Mouse (Mus musculus): ENCODE measurements at regions not wholly inside any gene's neighbourhood (a gene's known extent, or its start where the extent isn't known, plus 50 kb on each side); places are given as distances from the start of the nearest gene placed in this dataset.
"Not testable (repeated sequence)": the region's sequence is repeated elsewhere in the genome, so short reads cannot be mapped to it uniquely, and the experiment has no call there.

- DNase-seq (ENCODE audit: low read depth), result no peak
Measured at GRCm38 (mm10) chr8:112427721-112428389, 142.0 kb upstream of the Cntnap4 start.

GRCm38 (mm10) chr8:112411968-112412367 lies 157.9 kb upstream of the Cntnap4 start:
- DNase-seq (ENCODE audit: low read depth), result no peak

GRCm38 (mm10) chr8:112411213-112411612 lies 158.6 kb upstream of the Cntnap4 start:
- DNase-seq (ENCODE audit: low read depth), result no peak

- DNase-seq (ENCODE audit: low read depth), result no peak
Measured at GRCm38 (mm10) chr8:112408211-112408735, 161.6 kb upstream of the Cntnap4 start.

GRCm38 (mm10) chr8:112404087-112404486 lies 165.8 kb upstream of the Cntnap4 start:
- DNase-seq (ENCODE audit: low read depth), result no peak

GRCm38 (mm10) chr8:112397438-112397837 lies 172.4 kb upstream of the Cntnap4 start:
- no peak for DNase-seq (ENCODE audit: low read depth)

GRCm38 (mm10) chr8:112390108-112390507 lies 179.7 kb upstream of the Cntnap4 start:
- no peak for DNase-seq (ENCODE audit: low read depth)

- DNase-seq (ENCODE audit: low read depth), result no peak
Measured at GRCm38 (mm10) chr8:112348323-112348722, 221.5 kb upstream of the Cntnap4 start.

GRCm38 (mm10) chr8:112333171-112333570 lies 236.7 kb upstream of the Cntnap4 start:
- no peak for DNase-seq (ENCODE audit: low read depth)

GRCm38 (mm10) chr8:112332021-112332420 lies 237.8 kb upstream of the Cntnap4 start:
- DNase-seq (ENCODE audit: low read depth), result no peak

- no peak for DNase-seq (ENCODE audit: low read depth)
Measured at GRCm38 (mm10) chr8:112309816-112310215, 260.0 kb upstream of the Cntnap4 start.

GRCm38 (mm10) chr8:112308354-112308753 lies 261.5 kb upstream of the Cntnap4 start:
- DNase-seq (ENCODE audit: low read depth), result no peak

- no peak for DNase-seq (ENCODE audit: low read depth)
Measured at GRCm38 (mm10) chr8:112297021-112297420, 272.8 kb upstream of the Cntnap4 start.

GRCm38 (mm10) chr8:112283316-112283715 lies 268.5 kb upstream of the Gm6793 start:
- DNase-seq (ENCODE audit: low read depth), result no peak

GRCm38 (mm10) chr8:112269598-112269997 lies 254.8 kb upstream of the Gm6793 start:
- DNase-seq (ENCODE audit: low read depth), result no peak

GRCm38 (mm10) chr8:112269214-112269566 lies 254.4 kb upstream of the Gm6793 start:
- no peak for DNase-seq (ENCODE audit: low read depth)

GRCm38 (mm10) chr8:112268544-112269213 lies 253.8 kb upstream of the Gm6793 start:
- DNase-seq (ENCODE audit: low read depth), result no peak

- DNase-seq (ENCODE audit: low read depth), result no peak
Measured at GRCm38 (mm10) chr8:112257922-112258475, 243.2 kb upstream of the Gm6793 start.

- no peak for DNase-seq (ENCODE audit: low read depth)
Measured at GRCm38 (mm10) chr8:112257311-112257894, 242.6 kb upstream of the Gm6793 start.

GRCm38 (mm10) chr8:112246629-112247028 lies 231.8 kb upstream of the Gm6793 start:
- not testable (repeated sequence) for DNase-seq (ENCODE audit: low read depth)

- DNase-seq (ENCODE audit: low read depth), result no peak
Measured at GRCm38 (mm10) chr8:112238681-112239080, 223.8 kb upstream of the Gm6793 start.

- DNase-seq (ENCODE audit: low read depth), result not testable (repeated sequence)
Measured at GRCm38 (mm10) chr8:112236751-112237150, 221.9 kb upstream of the Gm6793 start.

- no peak for DNase-seq (ENCODE audit: low read depth)
Measured at GRCm38 (mm10) chr8:112219656-112220055, 204.8 kb upstream of the Gm6793 start.

All from c-Kit-positive CD71-positive TER-119-negative erythroid progenitor cells, embryonic 14.5 days (primary cell).